Mouse (Mus musculus) megakaryocyte, embryonic 14.5 days (primary cell): Measurements from ENCODE around the gene Ddrgk1. TPM values are rescaled to one million over a fixed set of nuclear protein-coding genes. Genes with fewer than 3 reads are reported as not detected.
A peak's percentile ranks its signal among the peaks of the same experiment; 100 is the strongest.
"Not testable (repeated sequence)": the region's sequence is repeated elsewhere in the genome, so short reads cannot be mapped to it uniquely, and the experiment has no call there.

Experiments
- H3K27me3 ChIP-seq: replicated peaks from 2 replicates; pipeline ENCODE3; 2012; ENCODE audit warnings: inconsistent platforms
- H3K36me3 ChIP-seq: replicated peaks from 2 replicates; pipeline ENCODE3; 2012; ENCODE audit warnings: low read length, inconsistent platforms, mixed read lengths
- H3K4me1 ChIP-seq: 2 replicates; pipeline ENCODE4 v1.6.1; 2012; ENCODE audit warnings: inconsistent platforms
- H3K4me3 ChIP-seq: replicated peaks from 2 replicates; pipeline ENCODE3; 2012; ENCODE audit warnings: moderate library complexity, mild to moderate bottlenecking, inconsistent platforms
- H3K9me3 ChIP-seq: 2 replicates; pipeline ENCODE4 v1.6.1; 2012; ENCODE audit warnings: inconsistent platforms
- FLI1 ChIP-seq: IDR thresholded peaks from 2 replicates; pipeline ENCODE4 v1.6.1; 2012; ENCODE audit warnings: low read length, inconsistent platforms, mixed read lengths
- GATA1 ChIP-seq: IDR thresholded peaks from 3 replicates; pipeline ENCODE4 v1.6.1; 2012; ENCODE audit warnings: mixed read lengths, low read length, inconsistent platforms, borderline replicate concordance
- polyA plus RNA-seq: library from polyadenylated mRNA; stranded (reverse); fragments of >175 nt; gene quantifications from 2 replicates; pipeline ENCODE4 v1.2.3, GENCODE M21; 2012; ENCODE audit warnings: low replicate concordance; ENCODE audit not compliant: insufficient read depth

Gene Ddrgk1
- polyA plus RNA-seq, 1 experiment = 105 TPM

- no peak overlapping the region for H3K4me3 ChIP-seq
- H3K36me3 ChIP-seq = peaks cover 93% of the 10 kb centered on the region
These were observed 8.7 kb downstream of the Ddrgk1 start for GRCm38 (mm10) chr2:130655660-130656339.

GRCm38 (mm10) chr2:130653760-130654159 is 10.7 kb downstream of the Ddrgk1 start:
- Histone ChIP-seq H3K36me3 (peaks cover 88% of the 10 kb centered on the region), H3K27me3 (no peaks in the 10 kb centered on the region), H3K9me3 (no peaks in the 10 kb centered on the region), H3K4me1 (no peaks in the 10 kb centered on the region), H3K4me3 (no peak overlapping the region)
- no peak for TF ChIP-seq FLI1
- TF ChIP-seq GATA1 = no peak

More at GRCm38 (mm10) chr2:130655660-130656339, 8.7 kb downstream of the Ddrgk1 start:
- H3K4me1 ChIP-seq = no peaks in the 10 kb centered on the region
- H3K27me3 ChIP-seq = no peaks in the 10 kb centered on the region
- TF ChIP-seq FLI1 = no peak
- TF ChIP-seq GATA1 = no peak
- no peaks in the 10 kb centered on the region for H3K9me3 ChIP-seq

- no peaks in the 10 kb centered on the region for H3K9me3 ChIP-seq
- no peak overlapping the region for H3K4me3 ChIP-seq
- H3K4me1 ChIP-seq = no peaks in the 10 kb centered on the region
- H3K27me3 ChIP-seq = no peaks in the 10 kb centered on the region
- H3K36me3 ChIP-seq = peaks cover 84% of the 10 kb centered on the region
- TF ChIP-seq GATA1 = no peak
- no peak for TF ChIP-seq FLI1
These were observed 11.2 kb downstream of the Ddrgk1 start for GRCm38 (mm10) chr2:130653303-130653702.

GRCm38 (mm10) chr2:130649028-130649427 is 15.4 kb downstream of the Ddrgk1 start:
- not testable (repeated sequence) for H3K4me1 ChIP-seq, H3K4me3 ChIP-seq, H3K9me3 ChIP-seq, H3K27me3 ChIP-seq
- H3K36me3 ChIP-seq = peaks cover 45% of the 10 kb centered on the region

- H3K36me3 ChIP-seq = peaks cover 11% of the 10 kb centered on the region
- no peak overlapping the region for H3K4me3 ChIP-seq
- peaks cover 17% of the 10 kb centered on the region for H3K4me1 ChIP-seq
- H3K9me3 ChIP-seq = no peaks in the 10 kb centered on the region
- H3K27me3 ChIP-seq = peaks cover 20% of the 10 kb centered on the region
- TF ChIP-seq FLI1 (no peak), GATA1 (no peak)
These were observed 19.3 kb downstream of the Ddrgk1 start for GRCm38 (mm10) chr2:130645198-130645597.

GRCm38 (mm10) chr2:130642684-130643369 is 21.6 kb downstream of the Ddrgk1 start, which contains the start of gene Lzts3:
Lzts3 (minus strand) TSS chr2:130642803.
- H3K9me3 ChIP-seq = no peaks in the 10 kb centered on the region
- peaks cover 41% of the 10 kb centered on the region for H3K27me3 ChIP-seq
- H3K4me1 ChIP-seq = peaks cover 17% of the 10 kb centered on the region
- TF ChIP-seq FLI1 (no peak), GATA1 (no peak)
- H3K36me3 ChIP-seq = peaks cover 2% of the 10 kb centered on the region
- H3K4me3 ChIP-seq = peak within 1 kb of the TSS; percentile 93

GRCm38 (mm10) chr2:130642197-130642660 is 22.2 kb downstream of the Ddrgk1 start:
- H3K4me3 ChIP-seq = peak overlapping the region; percentile 93
- TF ChIP-seq GATA1 = no peak
- H3K27me3 ChIP-seq = peaks cover 46% of the 10 kb centered on the region
- H3K9me3 ChIP-seq = no peaks in the 10 kb centered on the region
- H3K36me3 ChIP-seq = peaks cover 2% of the 10 kb centered on the region
- H3K4me1 ChIP-seq = peaks cover 17% of the 10 kb centered on the region

GRCm38 (mm10) chr2:130641351-130642025 is 23.0 kb downstream of the Ddrgk1 start:
- Histone ChIP-seq H3K9me3 (no peaks in the 10 kb centered on the region), H3K27me3 (peaks cover 53% of the 10 kb centered on the region), H3K4me1 (peaks cover 17% of the 10 kb centered on the region), H3K4me3 (no peak overlapping the region), H3K36me3 (no peaks in the 10 kb centered on the region)
- no peak for TF ChIP-seq GATA1
- no peak for TF ChIP-seq FLI1

- Histone ChIP-seq H3K4me1 (peaks cover 37% of the 10 kb centered on the region), H3K9me3 (no peaks in the 10 kb centered on the region), H3K4me3 (no peak overlapping the region), H3K27me3 (peaks cover 75% of the 10 kb centered on the region), H3K36me3 (no peaks in the 10 kb centered on the region)
- TF ChIP-seq GATA1 (no peak), FLI1 (no peak)
These were observed 25.2 kb downstream of the Ddrgk1 start for GRCm38 (mm10) chr2:130639276-130639675.

GRCm38 (mm10) chr2:130638101-130638611 is 26.3 kb downstream of the Ddrgk1 start:
- Histone ChIP-seq H3K36me3 (no peaks in the 10 kb centered on the region), H3K4me3 (no peak overlapping the region), H3K27me3 (peaks cover 86% of the 10 kb centered on the region), H3K4me1 (peaks cover 45% of the 10 kb centered on the region), H3K9me3 (no peaks in the 10 kb centered on the region)
- TF ChIP-seq FLI1 = no peak
